Mouse (Mus musculus) kidney, embryonic 14.5 days (tissue): ENCODE data around the gene Vars. TPM values are rescaled to one million over a fixed set of nuclear protein-coding genes. Genes with fewer than 3 reads are reported as not detected.
"Not testable (repeated sequence)": the region's sequence is repeated elsewhere in the genome, so short reads cannot be mapped to it uniquely, and the experiment has no call there.

ENCODE experiments used
- ATAC-seq: fragments of 200-750 bp; cut with Nextera tagmentation; 2 replicates; pipeline ENCODE4 v1.8.0; 2017; ENCODE audit warnings: moderate number of reproducible peaks, mild to moderate bottlenecking, moderate TSS enrichment, moderate library complexity; ENCODE audit not compliant: low FRiP score, low TSS enrichment
- H3K27ac ChIP-seq: fragments of 300-500 bp; sonication (generic); 2 replicates; pipeline ENCODE4 v1.5.1; 2014; ENCODE audit warnings: low read depth, mild to moderate bottlenecking, low read length, moderate library complexity, mixed read lengths
- H3K27me3 ChIP-seq: fragments of 300-500 bp; sonication (generic); 2 replicates; pipeline ENCODE4 v1.6.1; 2014; ENCODE audit warnings: mild to moderate bottlenecking, low read length; ENCODE audit not compliant: control insufficient read depth, insufficient read depth
- H3K36me3 ChIP-seq: fragments of 300-500 bp; sonication (generic); 2 replicates; pipeline ENCODE4 v1.6.1; 2014; ENCODE audit warnings: low read length, mixed read lengths; ENCODE audit not compliant: control insufficient read depth, insufficient read depth
- H3K4me1 ChIP-seq: fragments of 300-500 bp; sonication (generic); 2 replicates; pipeline ENCODE4 v1.6.1; 2014; ENCODE audit warnings: low read length, mixed read lengths; ENCODE audit not compliant: control insufficient read depth, insufficient read depth
- H3K4me2 ChIP-seq: fragments of 300-500 bp; sonication (generic); replicated peaks from 2 replicates; pipeline ENCODE4 v1.6.1; 2014; ENCODE audit warnings: low read depth, mild to moderate bottlenecking, low read length
- H3K4me3 ChIP-seq: fragments of 300-500 bp; sonication (generic); 2 replicates; pipeline ENCODE4 v1.5.1; 2014; ENCODE audit warnings: mild to moderate bottlenecking, low read length
- H3K9ac ChIP-seq: fragments of 300-500 bp; sonication (generic); 2 replicates; pipeline ENCODE4 v1.6.1; 2014; ENCODE audit warnings: low read depth, mild to moderate bottlenecking, low read length, moderate library complexity
- H3K9me3 ChIP-seq: fragments of 300-500 bp; sonication (generic); 2 replicates; pipeline ENCODE4 v1.6.1; 2016; ENCODE audit warnings: low read length; ENCODE audit not compliant: control insufficient read depth
- WGBS: fragments of 180-500 bp; shearing (Covaris S2); extraction: QIAGEN DNeasy Blood & Tissue Kit; methylation state at CpG from one replicate; pipeline ENCODE4 v1.1.7; 2014; 5-methylcytosine and 5-hydroxymethylcytosine counted together
- polyA plus RNA-seq: library from polyadenylated mRNA; unstranded; fragments of >200 nt; fragmentation: Nextera tagmentation; extraction: Ambion mirVana; gene quantifications from 2 replicates; pipeline ENCODE4 v1.2.1, GENCODE M21; 2014

The Vars gene
- polyA plus RNA-seq, 1 experiment from 2014 or later, result 137 TPM

GRCm38 (mm10) chr17:35032323-35032870, 31.6 kb downstream of the Vars start:
- 71% methylated on average over 8 of the region's 8 CpGs for WGBS

DNA sequence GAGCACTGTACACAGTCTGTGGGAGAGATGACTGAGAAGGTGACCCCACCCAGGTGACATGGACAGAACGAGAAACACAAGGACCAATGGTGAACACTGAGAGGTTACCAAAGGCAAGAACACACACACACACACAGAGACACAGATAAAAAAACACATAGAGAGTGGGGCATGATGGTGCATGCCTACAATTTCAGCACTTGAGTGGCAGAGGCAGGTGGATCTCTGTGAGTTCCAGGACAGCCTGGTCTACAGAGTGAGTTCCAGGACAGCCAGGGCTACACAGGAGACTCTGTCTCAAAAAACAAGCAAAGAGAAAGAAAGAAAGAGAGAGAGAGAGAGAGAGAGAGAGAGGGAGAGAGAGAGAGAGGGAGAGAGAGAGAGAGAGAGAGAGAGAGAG, 32.9 kb downstream of the Vars start:
- not testable (repeated sequence) for H3K4me1 ChIP-seq, H3K4me2 ChIP-seq, H3K9me3 ChIP-seq, ATAC-seq, H3K27ac ChIP-seq, H3K27me3 ChIP-seq, H3K9ac ChIP-seq, H3K36me3 ChIP-seq, H3K4me3 ChIP-seq
- 86% methylated on average over 1 of the region's 1 CpGs for WGBS

More at GRCm38 (mm10) chr17:35032323-35032870, 31.6 kb downstream of the Vars start:
- ATAC-seq, result no peak
- no peak overlapping the region for H3K27ac ChIP-seq
- 0 out of 2 replicates have a peak, but pooled peaks cover 4% of the 10 kb centered on the region for H3K4me1 ChIP-seq
- H3K9me3 ChIP-seq, result no peaks in the 10 kb centered on the region
- no peak overlapping the region for H3K4me2 ChIP-seq
- no peaks in the 10 kb centered on the region for H3K27me3 ChIP-seq
- H3K9ac ChIP-seq, result no peak overlapping the region
- H3K36me3 ChIP-seq, result no peaks in the 10 kb centered on the region
- H3K4me3 ChIP-seq, result no peak overlapping the region

DNA sequence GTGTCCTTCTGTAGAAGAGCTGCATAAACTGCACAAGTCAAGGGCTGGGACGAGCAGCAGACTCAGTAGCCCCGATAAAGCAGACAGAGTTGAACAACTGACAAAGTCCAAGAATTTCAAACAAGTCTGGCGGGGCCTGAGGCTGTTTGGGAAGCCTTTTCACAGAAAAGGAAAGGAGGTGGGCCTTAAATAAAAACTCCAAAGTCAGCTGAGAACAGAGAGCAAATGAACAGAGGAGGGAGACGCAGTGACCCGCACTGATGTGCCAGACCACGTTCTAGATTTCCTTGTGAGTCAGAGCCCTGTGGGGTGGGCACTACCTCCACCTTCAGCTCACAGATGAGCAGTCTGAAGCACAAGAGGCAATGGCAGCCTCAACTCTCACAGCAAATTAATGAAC, 34.1 kb downstream of the Vars start:
- no peaks in the 10 kb centered on the region for H3K4me1 ChIP-seq
- H3K4me2 ChIP-seq, result no peak overlapping the region
- no peak for ATAC-seq
- no peaks in the 10 kb centered on the region for H3K36me3 ChIP-seq
- no peak overlapping the region for H3K9ac ChIP-seq
- H3K27ac ChIP-seq, result no peak overlapping the region
- no peaks in the 10 kb centered on the region for H3K27me3 ChIP-seq
- 83% methylated on average over 6 of the region's 6 CpGs for WGBS
- no peak overlapping the region for H3K4me3 ChIP-seq
- no peaks in the 10 kb centered on the region for H3K9me3 ChIP-seq

DNA sequence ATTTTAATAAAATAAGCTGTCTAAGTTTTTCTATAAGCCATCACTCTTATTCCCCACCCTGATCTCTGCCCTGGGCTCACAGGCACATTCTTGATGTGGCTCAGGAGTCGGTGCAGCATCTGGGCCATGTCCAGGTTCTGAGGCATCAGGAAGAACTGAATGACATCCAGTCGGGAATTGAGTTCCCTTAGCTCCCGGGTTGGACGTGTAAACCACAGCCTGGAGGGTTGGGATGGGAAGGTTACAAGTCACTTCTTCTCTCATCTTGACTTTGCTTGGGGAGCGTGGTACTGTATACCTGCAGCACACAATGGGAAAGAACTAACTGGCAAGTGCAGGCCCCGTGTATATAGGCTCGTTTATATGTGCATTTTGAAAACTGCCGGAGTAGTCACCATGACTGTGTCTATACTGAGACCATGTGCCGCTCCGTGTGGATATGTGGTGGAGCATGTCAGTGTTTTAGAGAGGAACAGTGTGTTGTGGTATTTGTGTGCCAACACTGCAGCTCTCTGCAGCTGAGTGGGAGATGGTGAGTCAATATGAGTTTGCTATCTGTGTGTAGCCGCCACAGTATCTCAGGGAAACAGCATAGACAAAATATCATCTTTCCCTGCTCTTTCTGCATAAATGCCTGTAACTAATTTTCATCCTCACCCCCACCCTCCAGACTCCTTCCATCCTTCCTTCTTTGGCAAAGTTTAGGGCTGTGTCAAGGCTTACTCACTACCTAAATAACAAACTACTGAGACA, 38.5 kb downstream of the Vars start:
- 85% methylated on average over 11 of the region's 11 CpGs for WGBS
- H3K4me2 ChIP-seq, result no peak overlapping the region

DNA sequence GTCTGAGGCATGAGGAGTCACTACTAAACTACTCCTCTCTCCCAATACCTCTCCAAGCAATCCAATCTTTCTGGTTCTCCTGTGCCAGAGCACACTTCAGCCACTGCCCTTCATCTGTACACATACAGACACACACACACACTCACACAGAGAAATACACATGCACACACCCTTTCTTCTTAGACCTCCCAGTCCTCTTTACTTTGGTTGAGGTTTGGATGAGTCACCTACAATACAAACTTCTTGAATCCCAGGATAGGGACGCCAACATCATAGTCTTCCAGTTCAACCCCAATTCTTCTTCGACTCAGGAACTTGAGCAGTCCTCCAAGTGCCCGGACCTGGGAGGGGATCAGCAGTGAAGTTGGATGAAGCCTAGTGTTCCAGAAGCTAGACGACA, 43.0 kb downstream of the Vars start:
- 78% methylated on average over 4 of the region's 4 CpGs for WGBS
- ATAC-seq, result no peak
- peak overlapping the region; percentile 62; the same call in 1 of the 2 replicates for H3K27ac ChIP-seq
- peaks cover 22% of the 10 kb centered on the region for H3K4me1 ChIP-seq
- H3K27me3 ChIP-seq, result no peaks in the 10 kb centered on the region
- H3K4me3 ChIP-seq, result no peak overlapping the region
- H3K4me2 ChIP-seq, result no peak overlapping the region
- no peaks in the 10 kb centered on the region for H3K9me3 ChIP-seq
- no peak overlapping the region for H3K9ac ChIP-seq
- H3K36me3 ChIP-seq, result no peaks in the 10 kb centered on the region

More for the DNA sequence above, 38.5 kb downstream of the Vars start:
- no peaks in the 10 kb centered on the region for H3K9me3 ChIP-seq
- H3K4me3 ChIP-seq, result no peak overlapping the region
- H3K9ac ChIP-seq, result no peak overlapping the region
- no peaks in the 10 kb centered on the region for H3K27me3 ChIP-seq
- no peaks in the 10 kb centered on the region for H3K4me1 ChIP-seq
- ATAC-seq, result no peak
- no peak overlapping the region for H3K27ac ChIP-seq
- no peaks in the 10 kb centered on the region for H3K36me3 ChIP-seq

- 81% methylated on average over 7 of the region's 7 CpGs for WGBS
- Histone ChIP-seq H3K27me3 (no peaks in the 10 kb centered on the region), H3K27ac (peak overlapping the region; percentile 88), H3K36me3 (no peaks in the 10 kb centered on the region), H3K4me1 (peaks cover 31% of the 10 kb centered on the region), H3K9me3 (no peaks in the 10 kb centered on the region), H3K4me2 (peak overlapping the region; percentile 98), H3K9ac (no peak overlapping the region), H3K4me3 (peak overlapping the region; percentile 62)
- no peak for ATAC-seq
Observed at GRCm38 (mm10) chr17:35044904-35045806, 44.4 kb downstream of the Vars start.

GRCm38 (mm10) chr17:35045807-35046680, 45.3 kb downstream of the Vars start:
- peaks cover 31% of the 10 kb centered on the region for H3K4me1 ChIP-seq
- WGBS, result 3% methylated on average over 47 of the region's 48 CpGs

DNA sequence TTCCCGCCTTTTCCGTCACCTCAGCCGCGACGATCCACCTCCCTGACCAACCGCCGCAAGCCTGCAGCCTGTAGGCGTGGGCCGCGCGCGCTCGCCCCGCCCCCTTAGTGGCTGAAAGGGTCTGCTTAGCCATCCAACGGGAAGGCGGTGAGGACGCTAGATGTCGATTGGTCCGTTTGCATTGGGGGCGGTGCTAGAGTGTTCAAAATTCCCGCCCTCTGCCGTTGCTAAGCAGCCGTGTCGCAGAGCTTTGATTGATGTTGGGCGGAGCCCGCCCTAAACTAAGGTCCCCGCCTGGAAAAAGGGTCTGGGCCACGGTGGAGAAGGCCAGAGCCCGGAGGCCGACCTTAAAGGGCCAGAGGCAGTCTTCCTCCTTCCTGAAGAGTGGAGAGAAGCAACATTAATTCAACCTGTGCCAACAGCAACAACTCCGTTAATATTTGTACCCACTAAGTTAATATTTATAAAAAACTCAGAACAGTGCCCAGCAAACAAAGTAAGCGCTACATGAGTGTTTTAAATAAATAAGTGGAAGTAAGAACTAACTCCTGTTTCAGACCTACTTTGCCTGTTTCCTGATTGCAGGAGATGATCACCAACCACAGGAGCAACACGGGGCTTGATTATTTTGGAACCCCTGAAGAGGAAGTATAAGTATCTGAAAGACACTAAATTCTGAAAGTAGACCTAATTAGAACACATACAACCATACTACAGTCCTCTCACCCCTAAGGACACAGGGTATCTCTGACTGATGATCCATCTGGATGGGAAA, 46.1 kb downstream of the Vars start, which contains the start of gene Msh5:
TSS of gene Msh5 (minus strand) at position 65 of the 775 bp plus-strand sequence.
- H3K4me1 ChIP-seq, result peaks cover 31% of the 10 kb centered on the region
- 2% methylated on average over 33 of the region's 33 CpGs for WGBS
- ATAC-seq, result peak; percentile 93
- no peaks in the 10 kb centered on the region for H3K27me3 ChIP-seq
- H3K4me2 ChIP-seq, result peak within 1 kb of the TSS; percentile 98
- no peaks in the 10 kb centered on the region for H3K36me3 ChIP-seq
- H3K27ac ChIP-seq, result peak within 1 kb of the TSS; percentile 100
- no peaks in the 10 kb centered on the region for H3K9me3 ChIP-seq
- peak within 1 kb of the TSS; percentile 89 for H3K9ac ChIP-seq
- peak within 1 kb of the TSS; percentile 62 for H3K4me3 ChIP-seq

More at GRCm38 (mm10) chr17:35045807-35046680, 45.3 kb downstream of the Vars start:
- H3K36me3 ChIP-seq, result no peaks in the 10 kb centered on the region
- no peaks in the 10 kb centered on the region for H3K9me3 ChIP-seq
- no peak; the same call in 1 of the 2 replicates for ATAC-seq
- peak overlapping the region; percentile 62 for H3K4me3 ChIP-seq
- H3K27ac ChIP-seq, result peak overlapping the region; percentile 88
- peak overlapping the region; percentile 98 for H3K4me2 ChIP-seq
- H3K9ac ChIP-seq, result peak overlapping the region; percentile 89
- H3K27me3 ChIP-seq, result no peaks in the 10 kb centered on the region
